Mouse (Mus musculus): ENCODE results near the gene Casc3. TPM values are rescaled to one million over a fixed set of nuclear protein-coding genes. Genes with fewer than 3 reads are reported as not detected.

Casc3 gene
- polyA plus RNA-seq, 1 experiment from 2014 or later = 12.4 TPM

DNA sequence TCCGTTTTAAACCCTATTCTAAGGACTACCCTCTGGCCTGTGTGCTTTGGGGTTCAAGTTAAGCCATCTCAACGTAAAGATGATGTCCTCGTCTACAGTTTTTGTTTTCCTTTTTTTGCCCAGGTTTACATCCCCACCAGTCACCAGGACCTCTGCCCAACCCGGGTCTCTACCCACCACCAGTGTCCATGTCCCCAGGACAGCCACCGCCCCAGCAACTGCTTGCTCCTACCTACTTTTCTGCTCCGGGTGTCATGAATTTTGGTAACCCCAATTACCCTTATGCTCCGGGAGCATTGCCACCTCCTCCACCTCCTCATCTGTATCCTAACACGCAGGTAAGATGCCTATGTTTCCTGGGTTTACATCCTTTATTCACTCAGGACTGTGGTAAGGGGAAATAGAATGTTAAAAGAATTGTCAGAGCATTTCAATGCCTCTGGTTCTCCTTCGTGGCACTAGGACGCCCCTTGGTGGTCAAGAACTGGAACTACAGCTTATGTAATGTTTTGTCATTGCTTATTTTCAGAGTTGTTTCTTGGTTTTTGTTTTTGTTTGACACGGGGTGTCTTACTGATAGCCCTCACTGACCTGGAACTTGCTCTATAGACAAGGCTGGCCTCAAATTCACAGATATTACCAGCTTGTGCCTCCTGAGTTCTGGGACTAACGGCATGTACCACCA lies 24.5 kb downstream of the Casc3 start:
- Histone ChIP-seq H3K36me3 (ENCODE audit: control insufficient read depth, insufficient read depth, low read length) (peaks cover 36% of the 10 kb centered on the region), H3K27ac (replicated peaks) (no peak overlapping the region), H3K4me1 (replicated peaks; ENCODE audit: control insufficient read depth, insufficient read depth) (no peaks in the 10 kb centered on the region), H3K9ac (ENCODE audit: low read length) (no peak overlapping the region), H3K9me3 (ENCODE audit: control insufficient read depth, low read length) (no peaks in the 10 kb centered on the region), H3K4me2 (replicated peaks; ENCODE audit: low read depth) (no peak overlapping the region), H3K27me3 (ENCODE audit: control insufficient read depth, insufficient read depth, low read length) (no peaks in the 10 kb centered on the region), H3K4me3 (ENCODE audit: low read depth, low read length) (no peak overlapping the region)
- peak; percentile 91 for TF ChIP-seq CTCF (IDR thresholded peaks at IDR 0.05; ENCODE audit: low read depth)
- TF ChIP-seq EP300 (optimal IDR thresholded peaks at IDR 0.05) = no peak
- no peak for ATAC-seq (ENCODE audit: low FRiP score, low TSS enrichment)
- 69% methylated on average over 12 of the region's 12 CpGs for WGBS
- no peak for DNase-seq (ENCODE audit: low spot score)

DNA sequence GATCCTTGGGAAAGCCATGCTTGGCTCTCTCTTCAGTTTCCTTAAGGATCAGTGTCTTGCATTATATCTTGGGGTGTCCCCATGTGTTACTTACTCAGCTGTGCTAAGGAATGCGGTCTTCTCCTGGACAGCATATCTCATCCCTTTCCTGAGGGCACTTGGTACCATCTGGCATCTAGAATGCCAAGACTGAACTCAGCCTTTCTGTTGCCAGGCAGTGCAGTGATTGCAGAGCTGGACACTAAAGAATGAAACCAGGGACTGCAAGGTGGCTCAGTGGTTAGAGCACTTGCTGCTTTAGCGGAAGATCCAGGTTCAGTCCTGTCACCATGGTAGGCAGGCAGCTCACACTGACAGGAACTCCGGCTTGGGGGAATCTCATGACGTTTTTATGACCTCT lies 25.2 kb downstream of the Casc3 start:
- peaks cover 34% of the 10 kb centered on the region for H3K36me3 ChIP-seq (ENCODE audit: control insufficient read depth, insufficient read depth, low read length)
- H3K9me3 ChIP-seq (ENCODE audit: control insufficient read depth, low read length) = no peaks in the 10 kb centered on the region
- no peak overlapping the region for H3K4me3 ChIP-seq (ENCODE audit: low read depth, low read length)
- ATAC-seq (ENCODE audit: low FRiP score, low TSS enrichment) (no peak), DNase-seq (ENCODE audit: low spot score) (no peak)
- no peak for TF ChIP-seq CTCF (IDR thresholded peaks at IDR 0.05; ENCODE audit: low read depth)
- TF ChIP-seq EP300 (optimal IDR thresholded peaks at IDR 0.05) = no peak
- WGBS = 65% methylated on average over 4 of the region's 4 CpGs
- H3K9ac ChIP-seq (ENCODE audit: low read length) = no peak overlapping the region
- H3K4me1 ChIP-seq (replicated peaks; ENCODE audit: control insufficient read depth, insufficient read depth) = no peaks in the 10 kb centered on the region
- H3K4me2 ChIP-seq (replicated peaks; ENCODE audit: low read depth) = no peak overlapping the region
- no peaks in the 10 kb centered on the region for H3K27me3 ChIP-seq (ENCODE audit: control insufficient read depth, insufficient read depth, low read length)
- no peak overlapping the region for H3K27ac ChIP-seq (replicated peaks)

DNA sequence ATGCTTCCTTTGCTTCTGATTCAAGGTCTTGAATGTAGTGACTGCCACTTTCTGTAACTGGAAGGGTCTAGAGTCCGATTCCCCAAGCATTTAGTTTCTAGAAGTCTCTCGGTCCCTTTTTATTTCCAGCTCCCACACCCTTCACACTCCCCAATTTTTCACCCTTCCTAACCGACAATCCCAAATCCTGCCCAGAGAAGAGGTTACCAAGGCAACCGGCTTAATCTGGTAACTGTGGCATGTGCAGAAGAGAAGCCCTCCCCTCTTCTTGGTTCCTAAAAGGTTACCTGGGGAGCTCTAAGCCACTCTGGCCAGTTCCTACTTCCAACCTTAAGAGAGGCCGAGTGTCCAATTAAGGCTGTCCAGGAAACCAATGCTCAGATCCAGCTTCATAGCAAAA lies 30.6 kb downstream of the Casc3 start:
- H3K4me1 ChIP-seq (replicated peaks; ENCODE audit: control insufficient read depth, insufficient read depth) = no peaks in the 10 kb centered on the region
- H3K4me3 ChIP-seq (ENCODE audit: low read depth, low read length) = no peak overlapping the region
- no peak for DNase-seq (ENCODE audit: low spot score)
- no peak overlapping the region for H3K9ac ChIP-seq (ENCODE audit: low read length)
- H3K36me3 ChIP-seq (ENCODE audit: control insufficient read depth, insufficient read depth, low read length) = peaks cover 16% of the 10 kb centered on the region; the same call in 1 of the 2 replicates
- no peaks in the 10 kb centered on the region for H3K9me3 ChIP-seq (ENCODE audit: control insufficient read depth, low read length)
- no peak for ATAC-seq (ENCODE audit: low FRiP score, low TSS enrichment)
- TF ChIP-seq EP300 (optimal IDR thresholded peaks at IDR 0.05) (no peak), CTCF (IDR thresholded peaks at IDR 0.05; ENCODE audit: low read depth) (no peak)
- H3K4me2 ChIP-seq (replicated peaks; ENCODE audit: low read depth) = no peak overlapping the region
- H3K27ac ChIP-seq (replicated peaks) = peak overlapping the region; percentile 49
- no peaks in the 10 kb centered on the region for H3K27me3 ChIP-seq (ENCODE audit: control insufficient read depth, insufficient read depth, low read length)
- WGBS = 50% methylated on average over 5 of the region's 5 CpGs

DNA sequence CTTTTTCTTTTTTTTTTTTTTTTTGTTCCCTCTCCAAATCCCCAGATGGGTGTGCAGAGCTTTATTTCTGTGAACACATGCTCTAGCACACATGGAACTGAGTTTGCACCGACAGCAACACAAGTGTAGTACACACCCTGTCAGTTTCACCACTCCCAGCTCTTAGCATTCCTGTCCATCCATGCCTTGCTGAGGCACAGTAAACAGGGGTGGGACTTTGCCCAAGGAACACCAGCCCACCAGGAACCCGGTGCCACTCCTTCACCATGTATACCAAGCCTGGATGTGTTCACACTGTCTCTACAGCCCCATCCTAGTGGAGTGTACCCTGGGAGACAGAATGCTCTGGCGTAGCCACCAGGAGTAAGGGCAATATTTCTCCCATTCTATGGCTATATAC lies 31.0 kb downstream of the Casc3 start:
- 31% methylated on average over 3 of the region's 3 CpGs for WGBS
- TF ChIP-seq CTCF (IDR thresholded peaks at IDR 0.05; ENCODE audit: low read depth) = no peak
- H3K9ac ChIP-seq (ENCODE audit: low read length) = no peak overlapping the region
- H3K27ac ChIP-seq (replicated peaks) = peak overlapping the region; percentile 91
- peaks cover 16% of the 10 kb centered on the region; the same call in 1 of the 2 replicates for H3K36me3 ChIP-seq (ENCODE audit: control insufficient read depth, insufficient read depth, low read length)
- no peak overlapping the region for H3K4me3 ChIP-seq (ENCODE audit: low read depth, low read length)
- H3K9me3 ChIP-seq (ENCODE audit: control insufficient read depth, low read length) = no peaks in the 10 kb centered on the region
- DNase-seq (ENCODE audit: low spot score) (peak; percentile 45), ATAC-seq (ENCODE audit: low FRiP score, low TSS enrichment) (peak; percentile 25)
- peak overlapping the region; percentile 100 for H3K4me2 ChIP-seq (replicated peaks; ENCODE audit: low read depth)
- H3K27me3 ChIP-seq (ENCODE audit: control insufficient read depth, insufficient read depth, low read length) = no peaks in the 10 kb centered on the region
- no peaks in the 10 kb centered on the region for H3K4me1 ChIP-seq (replicated peaks; ENCODE audit: control insufficient read depth, insufficient read depth)

DNA sequence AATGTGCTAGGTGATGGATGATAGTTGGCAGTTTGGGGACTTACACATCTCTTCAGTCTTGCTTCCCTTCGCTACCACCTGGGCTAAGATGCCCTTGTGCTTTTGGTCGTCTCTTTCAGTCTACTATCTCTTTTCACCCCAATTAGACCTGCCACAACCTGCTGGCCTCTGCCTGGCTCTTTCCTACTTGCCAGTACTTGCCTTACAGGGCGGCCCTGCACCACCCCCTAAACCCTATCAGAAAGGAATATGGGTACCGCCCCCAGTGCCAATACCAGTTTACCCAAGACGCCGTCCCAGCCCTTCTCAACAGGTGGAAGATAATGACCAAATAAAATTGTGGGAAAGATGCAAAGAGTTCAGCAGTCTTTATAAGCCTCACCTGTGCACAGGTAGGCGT lies 31.4 kb downstream of the Casc3 start:
- H3K27ac ChIP-seq (replicated peaks) = peak overlapping the region; percentile 91

DNA sequence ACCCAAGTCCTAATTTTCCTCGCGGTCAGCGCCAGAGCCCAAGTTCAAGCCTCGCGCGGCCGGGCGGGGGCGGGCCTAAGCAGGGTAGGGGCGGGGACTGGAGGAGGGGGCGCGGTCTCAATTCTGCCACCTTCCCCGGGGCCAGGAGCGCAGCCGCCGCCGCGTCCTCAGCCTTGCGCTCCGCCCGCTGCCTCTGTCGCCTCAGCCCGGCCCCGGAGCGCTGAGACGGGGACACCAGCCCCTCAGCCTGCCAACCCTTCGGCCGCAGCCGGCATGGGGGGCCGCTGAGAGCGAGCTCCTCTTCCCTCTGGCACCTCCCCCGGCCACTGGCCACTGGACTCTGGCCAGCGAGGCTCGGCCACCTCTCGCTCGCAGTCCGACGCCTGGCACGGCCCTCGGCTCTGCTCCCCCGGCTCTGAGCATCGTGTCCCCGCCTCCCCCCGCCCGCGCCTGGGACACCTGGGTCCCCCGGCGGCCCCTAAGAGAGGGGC lies 32.0 kb downstream of the Casc3 start, which contains the start of gene Rapgefl1:
TSS of gene Rapgefl1 (plus strand) at position 135 of the 491 bp plus-strand sequence.
- no peaks in the 10 kb centered on the region for H3K4me1 ChIP-seq (replicated peaks; ENCODE audit: control insufficient read depth, insufficient read depth)
- peak within 1 kb of the TSS; percentile 77 for H3K4me3 ChIP-seq (ENCODE audit: low read depth, low read length)
- peak within 1 kb of the TSS; percentile 91 for H3K27ac ChIP-seq (replicated peaks)
- WGBS = under 1% methylated on average over 32 of the region's 48 CpGs
- H3K9ac ChIP-seq (ENCODE audit: low read length) = peak within 1 kb of the TSS; percentile 84
- TF ChIP-seq CTCF (IDR thresholded peaks at IDR 0.05; ENCODE audit: low read depth) (peak; percentile 27), EP300 (optimal IDR thresholded peaks at IDR 0.05) (no peak)
- peak within 1 kb of the TSS; percentile 100 for H3K4me2 ChIP-seq (replicated peaks; ENCODE audit: low read depth)
- H3K36me3 ChIP-seq (ENCODE audit: control insufficient read depth, insufficient read depth, low read length) = peaks cover 16% of the 10 kb centered on the region; the same call in 1 of the 2 replicates
- DNase-seq (ENCODE audit: low spot score) = peak; percentile 92
- no peaks in the 10 kb centered on the region for H3K27me3 ChIP-seq (ENCODE audit: control insufficient read depth, insufficient read depth, low read length)
- ATAC-seq (ENCODE audit: low FRiP score, low TSS enrichment) = peak; percentile 84
- no peaks in the 10 kb centered on the region for H3K9me3 ChIP-seq (ENCODE audit: control insufficient read depth, low read length)

More for the DNA sequence above, 31.4 kb downstream of the Casc3 start:
- Histone ChIP-seq H3K4me2 (replicated peaks; ENCODE audit: low read depth) (peak overlapping the region; percentile 100), H3K4me3 (ENCODE audit: low read depth, low read length) (peak overlapping the region; percentile 77), H3K9ac (ENCODE audit: low read length) (0 out of 2 replicates have a peak overlapping the region, but pooled peaks have one; percentile 84), H3K36me3 (ENCODE audit: control insufficient read depth, insufficient read depth, low read length) (peaks cover 16% of the 10 kb centered on the region; the same call in 1 of the 2 replicates), H3K9me3 (ENCODE audit: control insufficient read depth, low read length) (no peaks in the 10 kb centered on the region), H3K4me1 (replicated peaks; ENCODE audit: control insufficient read depth, insufficient read depth) (no peaks in the 10 kb centered on the region), H3K27me3 (ENCODE audit: control insufficient read depth, insufficient read depth, low read length) (no peaks in the 10 kb centered on the region)
- DNase-seq (ENCODE audit: low spot score) = no peak
- 22% methylated on average over 7 of the region's 7 CpGs for WGBS
- ATAC-seq (ENCODE audit: low FRiP score, low TSS enrichment) = peak; percentile 28
- TF ChIP-seq CTCF (IDR thresholded peaks at IDR 0.05; ENCODE audit: low read depth) = no peak
- TF ChIP-seq EP300 (optimal IDR thresholded peaks at IDR 0.05) = no peak
